Mouse (Mus musculus) liver (tissue): ENCODE measurements around the gene Sstr3.
A peak's percentile ranks its signal among the peaks of the same experiment; 100 is the strongest.

Experiments used
- DNase-seq: peaks from one replicate; pipeline ENCODE4 v3.0.0-alpha.2; 2020; ENCODE audit warnings: mixed read lengths

Gene Sstr3

DNA sequence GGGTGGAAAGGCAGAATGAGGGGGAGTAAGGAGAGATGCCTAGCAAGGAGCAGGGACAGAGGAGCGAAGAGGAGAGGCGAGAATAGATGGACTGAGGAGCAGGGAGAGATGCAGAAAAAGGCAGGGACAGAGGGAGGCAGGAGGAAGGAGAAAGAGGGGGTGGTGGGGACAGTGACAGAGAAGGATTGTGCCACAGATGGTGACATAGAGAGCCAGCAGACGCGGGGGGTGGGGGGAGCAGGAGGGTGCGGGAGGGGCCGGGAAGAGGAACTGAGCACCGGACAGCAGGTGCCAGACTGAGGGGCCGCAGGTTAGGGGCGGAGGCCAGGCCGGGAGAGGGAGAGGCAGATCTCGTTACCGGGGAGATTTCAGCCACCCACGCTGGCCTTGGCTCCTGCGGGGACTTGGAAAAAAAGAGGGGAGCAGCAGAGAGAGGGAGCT lies at the start of gene Sstr3:
Sstr3 (minus strand) TSS at position 125 of the 441 bp plus-strand sequence.
- DNase-seq: no peak

DNA sequence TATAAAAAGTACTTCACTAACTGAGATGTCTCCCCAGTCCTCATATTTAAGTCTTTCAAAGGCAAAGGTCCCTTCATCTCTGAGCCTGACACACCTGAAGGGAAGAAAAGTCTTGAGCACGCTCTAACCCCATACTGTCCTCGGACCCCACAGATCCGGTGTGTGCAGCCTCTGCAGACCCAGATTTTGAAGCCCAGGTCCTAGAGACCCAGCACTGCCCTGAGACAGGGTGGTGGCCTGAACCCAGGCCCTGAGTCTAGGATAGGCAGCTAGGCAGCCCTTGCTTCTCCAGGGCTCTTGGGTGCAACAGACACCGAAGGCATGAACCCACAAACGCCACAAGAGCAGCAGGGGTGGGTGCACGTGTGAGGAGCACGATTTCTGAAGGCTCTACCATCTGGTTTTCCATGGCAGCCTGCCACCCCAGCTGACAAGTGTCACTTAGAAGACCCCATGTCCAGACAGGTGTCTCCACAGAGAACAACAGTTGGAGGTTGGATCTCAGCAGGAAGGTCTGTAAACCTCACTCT lies 49.5 kb upstream of the Sstr3 start:
- DNase-seq: no peak

DNA sequence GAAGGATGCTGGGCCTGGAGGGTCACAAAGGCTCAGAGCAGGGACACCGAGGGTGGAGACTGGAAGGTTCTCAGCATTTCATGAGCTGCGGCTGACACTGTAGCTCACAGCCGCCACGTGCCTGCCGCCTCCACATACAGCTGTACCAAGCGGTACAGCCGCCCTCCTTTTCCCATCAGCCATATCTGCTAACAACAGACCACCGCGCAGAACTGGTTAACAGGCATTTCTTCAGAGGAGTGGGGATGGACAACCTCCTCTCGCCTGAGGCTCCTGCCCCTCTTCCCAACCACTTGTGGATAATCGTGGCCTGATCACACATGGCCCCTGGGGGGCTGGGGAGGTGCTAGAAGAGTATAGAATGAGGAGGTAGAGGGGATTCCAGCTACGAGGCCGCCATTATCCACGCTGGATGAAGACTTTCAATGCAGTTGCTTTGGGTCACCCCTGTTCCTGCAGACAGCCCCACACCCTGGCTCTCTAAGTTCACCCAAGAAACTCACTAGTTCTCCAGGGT lies 48.0 kb upstream of the Sstr3 start:
- no peak for DNase-seq

DNA sequence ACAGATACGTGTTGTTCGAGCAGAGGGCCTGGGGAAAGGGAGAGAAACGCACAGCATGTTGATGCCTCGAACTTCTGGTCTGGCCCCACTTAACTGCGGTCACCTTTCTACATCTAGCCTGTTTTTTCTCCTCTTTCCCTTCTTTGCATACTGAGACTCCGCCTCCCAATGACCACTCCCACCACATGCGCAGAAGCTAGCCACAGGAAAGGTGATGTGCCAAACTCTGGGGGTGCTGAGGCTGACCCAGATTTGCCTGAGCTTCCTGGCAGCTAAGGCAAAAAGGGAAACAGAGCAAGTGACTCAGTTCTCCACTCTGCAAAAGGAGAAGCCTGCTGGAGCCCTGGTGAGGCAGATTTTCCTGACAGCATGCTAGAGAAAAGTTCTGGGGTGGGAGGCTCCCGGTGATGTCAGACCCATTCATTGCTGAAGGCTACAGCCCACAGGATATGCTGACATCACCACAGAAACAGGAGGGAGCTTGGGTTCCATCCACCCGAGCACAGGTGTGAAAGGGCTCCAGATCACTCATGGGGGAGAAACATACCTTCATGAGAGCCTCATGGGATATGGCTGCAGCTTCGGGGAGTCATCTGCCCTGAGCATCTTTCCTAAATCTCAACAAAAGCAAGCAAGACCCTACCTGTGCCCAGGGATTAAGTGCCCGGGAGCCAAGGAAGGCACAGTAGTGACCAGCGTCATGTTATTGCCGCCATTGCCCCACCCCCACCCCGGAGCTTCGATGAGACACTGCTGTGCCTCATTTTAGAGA lies 47.4 kb upstream of the Sstr3 start:
- DNase-seq: peak; percentile 37

DNA sequence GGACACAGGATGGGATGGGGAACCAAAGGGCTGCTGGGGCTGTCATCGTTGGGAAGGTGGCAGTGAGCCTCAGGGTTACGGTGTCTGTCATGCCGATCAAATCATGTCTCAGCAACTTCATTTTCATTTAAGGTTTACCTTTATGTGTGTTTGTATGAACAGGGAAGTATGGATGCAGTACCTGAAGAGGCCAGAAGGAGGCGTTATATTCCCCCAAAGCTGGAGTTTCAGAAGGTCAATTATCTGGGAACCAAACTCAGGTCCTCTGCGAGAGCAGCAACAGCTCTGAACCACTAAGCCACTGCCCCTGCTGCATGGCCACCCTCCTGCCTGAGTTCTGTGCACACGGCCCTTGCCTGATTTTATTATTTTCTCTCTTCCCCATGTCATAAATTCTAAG lies 46.3 kb upstream of the Sstr3 start:
- DNase-seq: no peak

DNA sequence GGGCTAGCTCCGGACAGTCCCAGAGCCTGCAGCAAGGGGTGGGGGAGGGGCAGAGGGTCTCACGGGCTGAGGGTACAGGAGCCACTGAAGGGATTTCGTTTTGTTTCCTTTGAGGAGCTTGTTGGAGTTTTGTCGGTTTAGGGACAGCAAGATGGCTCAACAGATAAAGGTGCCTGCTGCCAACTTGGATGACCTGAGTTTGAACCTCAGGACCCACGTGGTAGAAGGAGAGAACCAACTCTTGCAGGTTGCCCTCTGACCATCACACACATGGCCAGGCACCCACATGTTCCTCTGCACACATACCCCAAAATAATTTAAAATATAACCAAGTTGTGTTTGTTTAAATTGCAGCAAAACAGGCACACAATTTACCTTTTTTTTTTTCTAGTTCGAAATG lies 45.5 kb upstream of the Sstr3 start:
- no peak for DNase-seq

DNA sequence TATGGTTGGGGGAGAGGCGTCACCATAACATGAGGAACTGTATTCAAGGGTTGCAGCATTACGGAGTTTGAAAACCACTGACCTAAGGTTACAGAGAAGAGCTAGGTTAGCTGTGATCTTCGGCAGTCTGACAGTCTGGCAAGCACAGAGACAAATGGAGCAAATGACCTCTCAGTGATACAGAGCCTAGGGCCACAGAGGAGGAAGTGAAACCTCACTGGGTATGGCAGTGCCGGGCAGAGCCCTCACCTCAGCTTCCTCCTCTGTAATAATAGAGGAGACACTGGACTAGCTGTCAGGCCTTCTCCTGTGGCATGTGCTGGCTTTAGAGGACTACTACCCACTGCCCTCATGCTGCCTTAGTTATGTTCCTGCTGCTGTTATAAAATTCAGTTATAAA lies 44.4 kb upstream of the Sstr3 start:
- no peak for DNase-seq

DNA sequence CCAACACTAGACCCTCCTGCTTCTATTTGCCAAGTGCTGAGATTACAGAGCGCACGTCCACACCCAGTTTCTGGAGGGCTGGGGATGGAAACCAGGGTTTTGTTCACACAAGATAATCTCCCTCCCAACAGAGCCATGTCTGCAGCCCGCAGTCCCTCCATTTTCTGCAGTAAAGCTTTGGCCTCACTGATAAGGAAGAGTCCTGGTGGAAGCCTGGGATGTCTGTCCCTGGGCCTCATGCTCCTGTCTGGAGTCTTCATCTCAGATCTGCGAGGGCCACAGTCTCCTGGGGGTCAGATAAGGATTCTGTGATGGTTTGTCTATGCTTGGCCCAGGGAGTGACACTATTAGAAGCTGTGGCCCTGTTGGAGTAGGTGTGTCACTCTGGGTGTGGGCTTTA lies 43.6 kb upstream of the Sstr3 start:
- DNase-seq: no peak

DNA sequence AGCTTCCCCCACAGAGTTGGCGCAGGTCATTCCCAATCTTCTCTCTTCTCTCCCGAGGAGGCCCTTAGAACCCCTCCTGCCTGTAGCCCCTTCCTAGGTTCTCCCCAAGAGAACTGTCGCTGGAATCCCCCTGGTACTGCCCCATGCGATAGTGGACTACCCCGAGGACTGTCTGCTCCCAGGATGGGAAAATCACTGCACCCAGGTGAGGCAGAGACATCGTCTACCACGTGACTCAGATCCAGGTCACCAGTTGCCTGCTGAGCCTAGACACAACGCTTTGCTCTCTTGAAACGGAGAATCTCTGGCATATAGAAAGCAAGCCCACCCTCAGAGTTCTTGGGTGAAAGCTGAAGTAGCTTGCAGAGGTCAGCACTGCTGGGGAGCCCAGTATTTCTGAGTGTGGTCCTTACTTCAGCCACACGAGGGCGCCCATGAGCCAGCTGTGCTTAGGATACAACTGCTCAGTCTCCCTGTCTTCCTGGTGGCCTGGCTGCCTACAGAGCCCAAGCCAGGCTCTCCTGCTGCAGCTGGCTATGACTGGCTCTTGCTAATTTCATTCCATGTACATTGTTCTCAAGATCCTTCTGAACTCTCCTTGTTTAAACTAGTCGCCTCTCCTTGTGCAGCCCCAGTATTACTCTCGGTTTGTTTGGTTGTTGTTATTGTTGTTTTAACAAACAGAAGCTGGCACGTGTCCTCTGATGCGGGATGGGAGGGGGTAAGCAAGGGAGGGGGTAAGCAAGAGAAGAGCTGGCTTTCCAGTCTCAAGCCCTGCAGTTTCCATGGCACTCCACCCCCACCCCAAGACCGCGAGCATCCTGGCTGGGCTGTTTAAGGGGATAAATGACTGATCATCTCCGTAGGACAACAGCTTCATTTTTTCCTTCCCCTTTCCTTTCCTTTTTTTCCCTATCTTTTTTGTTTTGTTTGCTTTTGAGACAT lies 42.8 kb upstream of the Sstr3 start:
- DNase-seq: peak; percentile 81

DNA sequence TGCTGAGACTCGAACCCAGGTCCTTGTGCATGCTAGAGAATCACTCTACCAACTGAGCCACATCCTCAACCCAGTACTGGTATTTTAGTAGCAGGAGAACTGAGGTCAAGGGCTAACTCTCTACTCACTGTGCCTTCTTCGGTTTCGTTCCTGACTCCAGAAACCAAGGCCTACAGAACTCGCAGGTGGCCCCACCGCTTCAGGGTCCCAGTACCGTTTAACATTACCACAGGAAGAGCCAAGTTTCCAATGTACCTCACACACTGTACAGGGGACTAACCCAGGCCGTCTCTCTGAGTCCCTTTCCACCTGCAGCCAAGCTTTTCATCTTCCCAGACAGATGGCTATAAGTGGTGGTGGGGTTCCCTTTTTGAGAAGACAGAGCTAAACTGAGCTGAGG lies 40.9 kb upstream of the Sstr3 start:
- no peak for DNase-seq

DNA sequence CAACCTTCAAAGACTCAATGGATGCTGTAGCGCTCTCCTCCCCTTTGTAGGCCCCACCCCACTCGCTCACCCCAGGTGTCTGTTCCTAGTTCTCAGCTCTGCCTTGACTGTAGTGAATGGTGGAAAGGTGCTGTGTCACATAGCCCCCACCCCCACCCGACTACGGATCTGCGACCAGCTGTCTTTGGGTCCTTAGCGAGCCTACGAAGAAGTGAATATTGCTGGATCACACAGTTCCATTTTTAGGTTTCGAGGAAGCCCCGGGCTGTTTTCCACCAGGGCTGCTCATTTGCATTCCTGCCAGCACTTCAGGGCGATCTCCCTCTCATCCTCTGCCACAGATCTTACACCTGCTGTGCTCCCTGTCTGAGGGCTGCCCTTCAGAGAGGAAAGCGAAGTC lies 38.9 kb upstream of the Sstr3 start:
- DNase-seq: no peak

DNA sequence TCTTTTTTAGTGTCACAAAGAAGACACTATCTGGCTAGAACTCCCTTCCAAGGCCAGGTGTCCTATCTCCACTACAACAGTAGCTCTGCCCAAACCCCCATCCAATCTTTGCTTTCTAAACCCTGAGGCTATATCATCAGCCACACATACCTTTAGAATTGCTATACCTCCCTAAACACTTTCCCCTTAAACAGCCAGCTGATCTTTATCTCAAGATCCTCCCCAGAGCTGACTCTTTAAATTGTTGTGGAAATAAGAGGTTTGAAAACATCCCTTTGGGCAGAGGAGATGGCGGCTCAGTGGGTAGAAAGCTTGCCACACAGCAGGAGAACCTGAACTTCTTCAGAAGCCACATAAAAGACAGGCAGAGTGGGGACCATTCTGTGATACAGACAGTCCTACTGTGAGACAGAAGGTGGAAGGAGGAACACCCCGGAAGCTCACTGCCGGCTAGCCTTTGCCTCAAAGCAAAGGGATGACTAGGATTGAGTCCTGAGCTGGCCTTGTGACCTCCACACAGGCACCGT lies 31.9 kb upstream of the Sstr3 start:
- DNase-seq: no peak

DNA sequence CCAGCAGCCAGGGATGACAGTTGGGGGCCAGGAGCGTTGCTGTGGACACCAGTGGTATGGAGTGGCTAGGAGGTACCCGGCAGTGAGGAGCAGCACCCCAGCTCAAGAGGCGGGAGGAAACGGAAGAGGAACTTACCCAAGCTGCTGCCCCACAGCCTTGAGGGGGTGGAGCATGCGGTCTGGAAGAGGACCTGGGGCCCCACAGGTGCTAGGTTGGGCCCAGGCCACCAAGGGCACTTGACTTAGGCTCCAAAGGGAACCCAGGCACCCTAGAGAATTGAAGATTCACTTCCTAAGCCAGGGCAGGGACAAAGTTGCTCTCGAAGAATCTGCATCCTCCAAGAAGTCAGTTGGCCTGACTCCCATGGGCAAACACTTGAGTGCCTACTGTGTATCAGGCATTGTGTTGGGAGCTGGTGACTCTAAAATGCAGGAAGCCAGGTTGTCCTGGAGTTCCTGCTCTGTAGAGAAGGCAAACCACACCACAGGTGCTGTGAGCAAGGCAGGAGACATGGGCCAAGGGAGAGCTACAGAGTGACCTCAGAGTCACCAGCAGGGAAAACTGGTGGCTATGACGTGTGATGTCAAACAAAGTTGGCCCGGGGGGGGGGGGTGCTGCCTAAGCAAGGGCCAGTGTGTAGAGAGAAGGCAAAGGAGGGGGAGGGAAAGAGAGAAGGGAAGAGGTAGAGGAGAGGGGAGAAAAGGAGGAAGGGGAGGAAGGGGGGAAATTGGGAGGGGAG lies 28.3 kb upstream of the Sstr3 start, which contains the start of gene Rac2:
Rac2 (minus strand) TSS at position 126 of the 740 bp plus-strand sequence.
- DNase-seq: peak; percentile 73

DNA sequence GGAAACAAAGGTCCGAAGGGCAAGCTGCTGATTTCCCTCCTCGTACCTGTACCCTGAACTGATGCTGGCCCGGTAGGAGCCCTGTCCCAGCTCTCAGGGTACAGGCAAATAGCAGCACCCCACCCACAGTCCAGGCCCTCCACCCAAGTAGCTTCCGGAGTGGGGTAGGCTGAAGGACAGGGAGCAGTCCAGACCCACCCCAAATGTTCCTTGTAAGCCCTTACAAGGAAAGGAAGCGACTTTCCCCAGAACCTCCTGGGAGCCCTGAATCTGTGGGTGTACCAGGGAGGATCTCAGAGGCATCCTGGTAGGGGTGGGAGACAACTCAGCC lies 27.8 kb upstream of the Sstr3 start:
- peak; percentile 45 for DNase-seq

DNA sequence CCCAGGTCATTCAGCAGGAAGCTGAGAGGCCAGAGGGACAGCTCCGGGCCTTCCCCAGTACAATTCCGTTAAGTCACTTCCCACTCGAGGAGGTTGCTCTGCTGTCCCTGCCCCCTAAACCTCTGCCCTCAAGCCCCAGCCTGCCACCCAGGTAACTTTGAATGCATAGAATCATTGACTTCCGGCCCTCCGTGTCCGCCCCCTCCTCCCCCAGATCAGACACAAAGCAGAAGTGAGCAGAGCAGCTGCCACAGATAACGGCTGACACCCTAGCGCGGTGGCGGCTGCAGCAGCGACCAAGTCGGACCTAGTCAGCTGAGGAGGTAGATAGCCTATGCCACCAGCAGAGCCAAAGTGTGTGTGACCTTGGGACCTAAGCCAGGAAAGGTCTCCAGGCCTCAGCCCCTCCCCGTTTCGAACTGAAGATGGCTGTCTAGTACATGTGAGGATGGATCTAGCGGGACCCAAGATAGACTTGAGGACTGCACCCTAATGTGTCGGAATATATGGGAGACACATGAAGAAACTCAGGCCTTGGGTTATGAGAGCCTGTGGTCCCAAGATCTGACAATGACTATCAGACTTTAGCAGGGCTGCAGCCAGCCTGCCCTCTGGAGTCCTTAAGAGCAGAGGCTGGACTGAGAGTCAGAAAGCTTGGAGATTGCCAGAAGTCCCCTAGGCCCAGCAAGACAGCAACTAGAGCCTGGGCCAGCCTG lies 27.2 kb upstream of the Sstr3 start:
- DNase-seq: peak; percentile 87

DNA sequence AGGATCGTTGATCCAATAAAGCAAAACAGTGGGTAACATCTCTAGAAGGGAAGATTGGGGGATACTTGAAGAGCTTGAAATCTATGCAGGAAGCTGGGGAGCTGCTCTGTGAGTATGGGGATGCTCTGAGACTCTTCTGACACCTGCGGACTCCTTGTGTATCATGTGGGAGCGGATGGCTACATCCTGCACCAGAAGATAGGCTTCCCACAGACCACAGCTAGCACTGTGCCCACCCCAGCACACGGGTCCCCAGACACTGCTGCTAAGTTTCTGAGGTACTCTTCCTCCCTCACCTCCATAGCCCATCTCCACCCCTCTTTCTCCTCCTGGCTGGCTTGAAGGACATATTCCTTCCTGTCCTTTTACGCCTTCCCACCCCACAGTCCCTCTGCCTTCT lies 25.7 kb upstream of the Sstr3 start:
- DNase-seq: no peak

DNA sequence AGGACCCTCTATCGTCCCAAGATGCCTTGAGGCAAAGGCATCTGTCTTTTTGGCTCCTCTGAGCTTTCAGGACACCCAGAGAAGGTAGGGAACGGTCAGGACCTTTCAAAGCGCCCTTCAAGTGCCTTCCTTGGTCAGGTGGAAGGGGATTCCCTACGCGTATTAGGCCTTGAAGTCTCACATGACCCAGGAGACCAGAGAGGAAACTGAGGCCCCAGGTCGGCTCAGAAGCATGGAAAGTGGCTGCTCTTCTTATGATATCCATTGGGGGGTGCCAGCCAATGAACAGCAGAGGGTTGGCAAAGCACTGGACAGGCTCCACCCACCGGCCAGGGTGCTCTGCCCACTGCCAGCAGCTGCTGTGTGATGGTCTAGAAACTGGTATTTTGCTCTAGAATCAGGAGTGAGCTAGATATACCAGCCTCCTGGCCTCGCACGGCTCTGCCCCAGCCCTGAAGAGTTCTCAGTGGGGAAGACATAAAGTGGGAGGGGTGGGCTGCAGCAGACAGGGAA lies 23.2 kb upstream of the Sstr3 start:
- DNase-seq: peak; percentile 59

DNA sequence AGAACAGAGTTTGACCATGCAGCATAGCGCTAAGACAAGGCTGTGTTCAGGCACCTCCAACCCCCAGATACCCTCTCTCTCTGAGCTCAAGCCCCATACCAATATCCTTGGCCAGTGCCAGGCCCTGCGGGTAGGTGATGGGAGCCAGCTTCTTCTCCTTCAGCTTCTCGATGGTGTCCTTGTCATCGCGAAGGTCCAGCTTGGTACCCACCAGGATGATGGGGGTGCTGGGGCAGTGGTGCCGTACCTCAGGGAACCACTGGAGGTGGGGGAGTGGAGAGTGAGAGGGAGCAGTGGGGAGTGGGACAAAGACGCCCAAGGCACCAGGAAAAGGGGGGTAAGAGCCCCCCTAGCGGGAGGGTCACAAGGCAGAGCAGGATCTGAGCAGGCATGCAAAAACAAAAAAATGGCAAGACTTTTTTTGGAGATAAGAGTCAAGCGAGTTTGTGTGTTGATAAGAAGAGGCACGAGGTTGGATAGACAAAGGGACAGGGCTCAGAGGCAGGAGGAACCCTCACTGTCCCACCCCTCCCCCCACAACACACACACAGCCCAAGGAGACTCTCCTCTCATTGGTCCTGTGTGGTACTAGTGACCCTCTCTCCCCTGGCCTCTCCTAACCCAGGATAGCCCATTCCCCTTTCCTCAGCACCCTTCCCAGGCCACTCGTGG lies 20.4 kb upstream of the Sstr3 start:
- peak; percentile 69 for DNase-seq

DNA sequence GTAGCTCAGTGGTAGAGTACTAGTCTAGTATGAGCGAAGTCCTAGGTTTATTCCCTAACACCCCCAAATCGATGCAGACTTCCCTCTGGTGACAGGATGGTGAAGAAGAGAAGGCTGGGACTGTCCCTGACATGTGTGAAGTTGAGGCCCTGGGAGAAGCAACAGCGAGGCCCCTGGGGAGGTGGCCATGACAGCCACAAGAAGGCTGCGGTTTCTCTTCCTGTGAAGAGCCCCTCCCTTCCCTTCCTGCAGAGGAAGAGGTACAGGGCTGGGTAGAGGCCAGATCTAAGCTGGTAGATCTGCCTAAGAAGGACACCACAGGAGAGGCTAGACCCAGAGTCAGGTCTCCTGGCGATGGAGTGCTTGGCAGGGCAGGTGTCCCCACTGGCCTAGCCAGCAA lies 19.5 kb upstream of the Sstr3 start:
- DNase-seq: peak; percentile 57

DNA sequence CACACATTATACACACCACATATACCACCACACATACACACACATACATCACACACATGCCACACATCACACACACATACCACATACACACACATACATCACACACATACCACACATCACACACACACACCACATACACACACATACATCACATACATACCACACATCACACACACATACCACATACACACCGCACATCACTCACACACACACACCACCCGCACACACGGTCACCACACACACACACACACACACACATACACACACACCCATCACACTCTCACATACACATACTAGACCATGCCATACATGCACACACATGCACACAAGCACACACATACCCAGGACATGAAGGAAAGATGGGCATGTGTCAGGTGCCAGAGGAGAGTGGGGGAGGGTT lies 18.9 kb upstream of the Sstr3 start:
- no peak for DNase-seq
